Mouse (Mus musculus) hindbrain, embryonic 14.5 days (tissue): Measurements from ENCODE around the gene Ap1g2. TPM values are rescaled to one million over a fixed set of nuclear protein-coding genes. Genes with fewer than 3 reads are reported as not detected.

ENCODE experiments used
- ATAC-seq: fragments of 200-750 bp; cut with Nextera tagmentation; 2 replicates; pipeline ENCODE4 v1.8.0; 2017; ENCODE audit warnings: moderate number of reproducible peaks, mild to moderate bottlenecking, moderate TSS enrichment, moderate library complexity; ENCODE audit not compliant: low FRiP score
- DNase-seq: peaks from one replicate; pipeline ENCODE4 v3.0.0-alpha.2; 2015; ENCODE audit warnings: low spot score
- H3K27ac ChIP-seq: fragments of 300-500 bp; sonication (generic); 2 replicates; pipeline ENCODE4 v1.5.1; 2014; ENCODE audit warnings: mild to moderate bottlenecking, moderate library complexity
- H3K27me3 ChIP-seq: fragments of 300-500 bp; sonication (generic); 2 replicates; pipeline ENCODE4 v1.6.1; 2014; ENCODE audit warnings: mild to moderate bottlenecking, low read length, mixed read lengths; ENCODE audit not compliant: control insufficient read depth, insufficient read depth
- H3K36me3 ChIP-seq: fragments of 300-500 bp; sonication (generic); replicated peaks from 2 replicates; pipeline ENCODE4 v1.6.1; 2014; ENCODE audit not compliant: control insufficient read depth, insufficient read depth
- H3K4me1 ChIP-seq: fragments of 300-500 bp; sonication (generic); replicated peaks from 2 replicates; pipeline ENCODE4 v1.6.1; 2014; ENCODE audit warnings: antibody characterized with exemption, low read length, mixed read lengths; ENCODE audit not compliant: control insufficient read depth, insufficient read depth
- H3K4me2 ChIP-seq: fragments of 300-500 bp; sonication (generic); replicated peaks from 2 replicates; pipeline ENCODE4 v1.6.1; 2014; ENCODE audit warnings: mild to moderate bottlenecking, moderate library complexity
- H3K4me3 ChIP-seq: fragments of 300-500 bp; sonication (generic); replicated peaks from 2 replicates; pipeline ENCODE4 v1.5.1; 2014; ENCODE audit warnings: mild to moderate bottlenecking, low read length
- H3K9ac ChIP-seq: fragments of 300-500 bp; sonication (generic); 2 replicates; pipeline ENCODE4 v1.6.1; 2014
- H3K9me3 ChIP-seq: fragments of 300-500 bp; sonication (generic); 2 replicates; pipeline ENCODE4 v1.6.1; 2016; ENCODE audit warnings: low read length; ENCODE audit not compliant: control insufficient read depth
- WGBS: fragments of 180-500 bp; shearing (Covaris S2); extraction: QIAGEN DNeasy Blood & Tissue Kit; methylation state at CpG from one replicate; pipeline ENCODE4 v1.1.7; 2014; 5-methylcytosine and 5-hydroxymethylcytosine counted together
- polyA plus RNA-seq: library from polyadenylated mRNA; unstranded; fragments of >200 nt; fragmentation: Nextera tagmentation; extraction: Ambion mirVana; gene quantifications from 2 replicates; pipeline ENCODE4 v1.2.1, GENCODE M21; 2014

The Ap1g2 gene
- polyA plus RNA-seq, 1 experiment from 2014 or later, result 6.3 TPM

DNA sequence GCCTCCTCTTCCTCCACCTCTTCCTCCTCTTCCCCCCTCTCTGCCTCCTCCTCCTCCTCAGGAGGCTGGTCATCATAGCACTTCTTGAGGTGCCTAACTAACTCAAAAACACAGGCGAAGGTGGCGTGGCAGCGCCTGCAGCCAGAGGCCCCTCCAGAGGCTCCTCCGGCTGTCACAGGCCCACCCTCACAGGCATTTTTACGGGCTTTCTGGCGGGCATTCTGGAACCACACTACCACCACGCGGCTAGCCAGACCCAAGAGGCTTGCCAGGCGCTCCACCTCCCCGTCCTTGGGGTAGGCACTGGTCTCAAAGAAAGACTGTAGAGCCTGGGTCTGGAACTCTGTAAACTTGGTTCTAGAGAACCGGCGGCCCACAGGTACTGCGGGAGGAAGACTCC lies 41.0 kb downstream of the Ap1g2 start:
- no peaks in the 10 kb centered on the region for H3K9me3 ChIP-seq
- H3K9ac ChIP-seq, result no peak overlapping the region
- H3K4me1 ChIP-seq, result peaks cover 15% of the 10 kb centered on the region; the same call in 1 of the 2 replicates
- no peak overlapping the region for H3K27ac ChIP-seq
- ATAC-seq (no peak), DNase-seq (no peak)
- WGBS, result 89% methylated on average over 13 of the region's 13 CpGs
- H3K4me2 ChIP-seq, result no peak overlapping the region
- peaks cover 88% of the 10 kb centered on the region for H3K36me3 ChIP-seq
- no peaks in the 10 kb centered on the region for H3K27me3 ChIP-seq
- H3K4me3 ChIP-seq, result no peak overlapping the region

DNA sequence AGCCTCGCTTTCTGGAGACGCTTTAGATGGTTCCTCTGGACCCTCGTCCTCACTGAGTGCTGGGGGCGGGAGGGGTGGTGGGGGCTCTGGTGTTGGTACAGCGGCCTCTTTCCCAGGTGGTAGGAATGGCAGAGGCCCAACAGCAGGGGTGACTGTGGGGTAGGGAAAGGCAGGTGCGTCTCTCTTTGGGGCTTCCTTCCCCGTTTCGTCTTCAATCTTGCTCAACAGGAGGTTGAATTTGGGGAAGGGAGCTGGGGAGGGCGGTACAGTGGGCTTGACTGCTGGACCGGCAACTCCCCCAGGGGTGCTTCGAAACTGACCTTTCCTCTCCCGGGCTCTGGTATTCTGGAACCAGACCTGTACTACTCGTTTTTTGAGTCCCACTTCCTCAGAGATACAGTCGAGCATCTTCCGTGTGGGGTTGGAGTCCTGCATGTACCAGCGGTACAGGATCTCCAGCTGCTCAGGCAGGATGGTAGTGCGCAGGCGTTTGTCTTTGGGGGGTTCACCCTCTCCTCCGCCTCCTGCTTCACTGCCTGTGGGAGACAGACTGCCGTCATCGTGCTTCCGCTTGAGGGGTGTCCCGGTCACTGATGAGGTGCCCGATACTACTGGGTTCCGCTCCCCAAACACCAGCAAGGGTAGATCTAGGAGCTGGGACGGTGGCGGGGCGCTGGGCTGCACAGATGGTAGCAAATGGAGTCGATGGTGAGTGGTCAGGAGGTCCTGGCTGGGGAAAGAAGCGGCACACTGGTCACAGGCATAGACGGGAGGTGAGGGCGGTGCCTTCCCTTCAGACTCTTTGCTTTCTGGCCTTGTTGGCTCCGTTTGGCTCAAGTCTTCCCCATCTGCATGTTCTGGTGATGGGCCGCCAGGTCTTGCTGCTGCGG lies 41.7 kb downstream of the Ap1g2 start:
- WGBS, result 80% methylated on average over 35 of the region's 35 CpGs
- Histone ChIP-seq H3K4me1 (peaks cover 15% of the 10 kb centered on the region; the same call in 1 of the 2 replicates), H3K4me3 (no peak overlapping the region), H3K4me2 (no peak overlapping the region), H3K9me3 (no peaks in the 10 kb centered on the region), H3K27ac (no peak overlapping the region), H3K36me3 (peaks cover 81% of the 10 kb centered on the region), H3K27me3 (no peaks in the 10 kb centered on the region), H3K9ac (no peak overlapping the region)
- DNase-seq, result no peak
- ATAC-seq, result no peak

DNA sequence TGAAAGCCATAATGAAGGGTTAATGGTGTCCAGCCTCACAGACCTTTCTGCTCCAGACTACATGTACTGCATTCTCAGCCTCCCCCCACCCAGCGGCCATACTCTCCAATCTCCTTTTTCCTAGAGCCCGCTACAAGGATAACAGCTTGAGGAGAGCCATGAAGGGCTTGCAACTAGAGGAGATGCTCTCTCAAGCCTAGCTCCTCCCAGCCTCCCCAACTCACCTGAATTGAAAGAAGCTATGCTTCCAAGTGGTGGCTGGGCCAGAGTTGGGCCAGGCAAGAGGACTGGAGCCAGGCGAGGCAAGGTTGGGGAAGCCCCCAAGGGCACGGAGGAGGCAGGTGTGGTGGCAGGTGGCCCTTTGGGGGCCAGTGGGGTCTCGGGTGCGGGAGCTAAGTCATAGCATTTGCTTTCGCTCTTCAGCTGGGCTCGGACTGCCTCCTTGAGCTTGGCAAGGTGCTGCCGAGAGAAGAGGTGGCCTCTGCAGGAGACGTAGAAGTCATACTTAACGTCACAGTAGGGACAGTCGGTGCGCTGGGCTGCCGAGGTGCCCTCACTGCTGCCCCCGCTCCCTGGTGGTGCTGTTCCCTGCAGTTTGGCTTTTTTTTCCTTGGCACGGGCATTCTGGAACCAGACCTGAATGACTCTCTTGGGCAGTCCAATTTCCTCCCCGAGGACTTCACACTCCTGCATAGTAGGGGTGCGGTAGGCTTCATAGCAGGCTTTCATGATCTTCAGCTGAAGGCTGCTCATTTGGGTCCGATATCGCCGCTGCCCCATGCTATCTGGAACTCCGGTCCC lies 42.6 kb downstream of the Ap1g2 start:
- no peaks in the 10 kb centered on the region for H3K9me3 ChIP-seq
- H3K27me3 ChIP-seq, result no peaks in the 10 kb centered on the region
- no peak overlapping the region for H3K4me2 ChIP-seq
- peaks cover 71% of the 10 kb centered on the region for H3K36me3 ChIP-seq
- no peak overlapping the region for H3K4me3 ChIP-seq
- no peak overlapping the region for H3K27ac ChIP-seq
- ATAC-seq, result no peak
- 83% methylated on average over 22 of the region's 22 CpGs for WGBS
- no peak for DNase-seq
- peaks cover 15% of the 10 kb centered on the region; the same call in 1 of the 2 replicates for H3K4me1 ChIP-seq
- no peak overlapping the region for H3K9ac ChIP-seq

DNA sequence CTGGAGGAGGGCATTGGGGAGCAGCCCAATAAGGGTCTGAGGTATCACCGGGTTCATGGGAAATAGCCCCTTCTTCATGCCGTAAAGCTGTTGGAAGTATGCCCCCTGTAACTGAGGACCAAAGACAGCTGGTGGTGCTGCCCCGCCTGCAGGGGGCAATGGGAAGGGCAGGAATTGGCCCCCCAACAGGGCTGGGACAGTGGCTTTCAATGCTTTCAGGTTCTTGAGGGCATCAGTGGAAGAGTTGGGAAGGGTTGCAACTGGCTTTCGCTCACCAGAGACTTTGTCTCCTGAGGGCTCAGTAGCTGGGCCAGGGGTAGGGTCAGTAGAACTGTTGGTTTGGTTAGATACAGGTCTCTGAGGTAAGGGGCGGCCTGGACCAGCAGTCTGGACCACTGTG lies 43.3 kb downstream of the Ap1g2 start:
- Histone ChIP-seq H3K27ac (no peak overlapping the region), H3K36me3 (peaks cover 65% of the 10 kb centered on the region), H3K4me3 (no peak overlapping the region), H3K9me3 (no peaks in the 10 kb centered on the region), H3K27me3 (no peaks in the 10 kb centered on the region), H3K4me1 (peaks cover 15% of the 10 kb centered on the region; the same call in 1 of the 2 replicates), H3K4me2 (peak overlapping the region; percentile 20; the same call in 1 of the 2 replicates), H3K9ac (no peak overlapping the region)
- WGBS, result 87% methylated on average over 5 of the region's 5 CpGs
- ATAC-seq (no peak), DNase-seq (no peak)

GRCm38 (mm10) chr14:55062626-55063025 lies 43.8 kb downstream of the Ap1g2 start:
- ATAC-seq, result peak; percentile 47; the same call in 1 of the 2 replicates
- Histone ChIP-seq H3K27me3 (no peaks in the 10 kb centered on the region), H3K9me3 (no peaks in the 10 kb centered on the region), H3K9ac (peak overlapping the region; percentile 10; the same call in 1 of the 2 replicates), H3K27ac (no peak overlapping the region), H3K4me1 (peaks cover 16% of the 10 kb centered on the region; the same call in 1 of the 2 replicates), H3K4me3 (no peak overlapping the region), H3K36me3 (peaks cover 63% of the 10 kb centered on the region), H3K4me2 (peak overlapping the region; percentile 20; the same call in 1 of the 2 replicates)
- WGBS, result 18% methylated on average over 17 of the region's 17 CpGs
- DNase-seq, result no peak

DNA sequence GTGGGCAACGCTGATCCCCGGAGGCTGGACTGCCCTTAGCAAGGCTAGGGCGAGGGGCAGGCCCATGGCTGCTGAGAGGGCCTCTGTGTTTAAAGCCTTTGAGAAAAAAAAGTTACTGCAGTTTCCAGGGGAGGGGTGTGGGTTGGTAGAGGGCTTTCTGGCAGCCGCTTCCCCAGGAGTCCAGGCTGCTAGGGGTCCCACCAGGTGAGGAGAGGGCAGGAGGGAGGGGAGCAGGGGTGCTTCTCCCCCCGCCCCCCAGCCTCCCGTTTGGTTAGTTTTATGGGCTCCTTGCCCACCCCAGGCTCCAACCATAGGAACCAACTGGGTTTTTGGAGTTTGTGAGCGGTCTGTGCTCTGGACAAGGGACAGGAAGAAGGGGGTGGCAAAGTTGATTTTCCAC lies 44.5 kb downstream of the Ap1g2 start:
- Histone ChIP-seq H3K27ac (no peak overlapping the region), H3K36me3 (peaks cover 55% of the 10 kb centered on the region), H3K4me2 (no peak overlapping the region), H3K27me3 (no peaks in the 10 kb centered on the region), H3K9ac (no peak overlapping the region), H3K4me3 (no peak overlapping the region), H3K9me3 (no peaks in the 10 kb centered on the region), H3K4me1 (peaks cover 19% of the 10 kb centered on the region; the same call in 1 of the 2 replicates)
- DNase-seq, result no peak
- no peak for ATAC-seq
- WGBS, result 50% methylated on average over 7 of the region's 7 CpGs

DNA sequence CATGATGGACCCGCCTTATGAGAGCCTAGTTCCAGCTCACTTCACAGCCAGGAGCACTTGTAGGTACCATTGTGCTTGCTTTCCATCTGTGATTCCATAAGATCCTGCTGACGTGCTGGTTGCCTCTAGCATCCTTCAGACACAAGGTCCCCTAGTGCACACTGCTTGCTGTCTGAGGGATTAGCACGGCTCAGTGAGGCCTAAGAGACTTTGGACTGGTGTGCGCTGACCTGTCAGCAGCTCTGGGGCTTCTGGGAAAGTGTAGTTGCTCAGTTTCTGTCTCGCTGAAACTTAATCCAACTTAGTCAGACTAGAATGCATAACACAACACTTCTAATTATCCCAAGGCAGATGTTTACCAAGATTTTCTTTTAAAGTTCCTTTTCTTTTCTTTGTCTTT lies 46.5 kb downstream of the Ap1g2 start:
- no peaks in the 10 kb centered on the region for H3K9me3 ChIP-seq
- no peak overlapping the region for H3K9ac ChIP-seq
- 58% methylated on average over 5 of the region's 5 CpGs for WGBS
- 0 out of 2 replicates have a peak overlapping the region, but pooled peaks have one; percentile 36 for H3K27ac ChIP-seq
- H3K4me1 ChIP-seq, result peaks cover 26% of the 10 kb centered on the region
- DNase-seq (no peak), ATAC-seq (no peak)
- no peaks in the 10 kb centered on the region for H3K27me3 ChIP-seq
- H3K4me3 ChIP-seq, result no peak overlapping the region
- no peak overlapping the region for H3K4me2 ChIP-seq
- peaks cover 36% of the 10 kb centered on the region for H3K36me3 ChIP-seq

- Histone ChIP-seq H3K27me3 (no peaks in the 10 kb centered on the region), H3K27ac (no peak overlapping the region), H3K9me3 (no peaks in the 10 kb centered on the region), H3K9ac (no peak overlapping the region), H3K4me1 (peaks cover 33% of the 10 kb centered on the region), H3K4me3 (no peak overlapping the region), H3K36me3 (peaks cover 27% of the 10 kb centered on the region), H3K4me2 (peak overlapping the region; percentile 54)
- 92% methylated on average over 1 of the region's 1 CpGs for WGBS
- DNase-seq (no peak), ATAC-seq (no peak)
Observed at GRCm38 (mm10) chr14:55059009-55059408, 47.4 kb downstream of the Ap1g2 start.
